Mouse (Mus musculus): ENCODE data around the gene Tefm.

Tefm gene

GRCm38 (mm10) chr11:80089817-80090214, 52.2 kb downstream of the Tefm start:
- no peak for DNase-seq

- DNase-seq, result peak; percentile 76
These were observed 52.8 kb downstream of the Tefm start, which contains the start of gene Atad5 for GRCm38 (mm10) chr11:80088917-80089816. Gene Atad5, plus strand, starts transcription at chr11:80089400.

GRCm38 (mm10) chr11:80086844-80087243, 55.1 kb downstream of the Tefm start:
- DNase-seq, result peak; percentile 86

Measured in layer of hippocampus, adult 9-11 months (tissue).